Mouse (Mus musculus): ENCODE results near the gene Lypd6b.

- TF ChIP-seq TAL1 (IDR thresholded peaks at IDR 0.05; ENCODE audit: low read length) (no peak), GATA1 (IDR thresholded peaks at IDR 0.05; ENCODE audit: low read length) (no peak)
Measured at GRCm38 (mm10) chr2:49926186-49926585, 138.7 kb downstream of the Lypd6b start.
